Mouse (Mus musculus): Measurements from ENCODE around the gene Gm45716. TPM values are rescaled to one million over a fixed set of nuclear protein-coding genes. Genes with fewer than 3 reads are reported as not detected.
A peak's percentile ranks its signal among the peaks of the same experiment; 100 is the strongest.

Gene Gm45716
- 1 to 10 TPM; 6.1 to 6.5 (median 6.4) TPM for total RNA-seq (2022)

DNA sequence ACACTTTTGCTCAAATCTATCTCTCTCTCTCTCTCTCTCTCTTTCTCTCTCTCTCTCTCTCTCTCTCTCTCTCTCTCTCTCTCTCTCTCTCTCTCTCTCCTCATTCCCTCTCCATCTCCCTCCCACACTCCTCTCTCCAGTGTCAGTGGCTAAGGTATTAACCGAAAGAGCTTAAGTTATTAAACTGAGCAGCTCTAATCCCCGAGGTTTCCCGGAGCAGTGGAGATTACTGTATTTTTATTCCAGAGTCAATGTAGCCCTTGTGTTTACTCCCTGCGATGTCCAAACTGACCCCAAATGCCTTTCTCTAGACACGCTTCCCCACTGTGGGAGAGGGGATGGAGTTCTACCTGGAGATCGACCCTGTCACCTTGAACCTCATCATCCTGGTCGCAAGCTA, at the start of gene Gm45716:
Gm45716 (plus strand) TSS at position 243 of the 400 bp plus-strand sequence.
- DNase-seq (ENCODE audit: low spot score in 2 of 2), result no peak

DNA sequence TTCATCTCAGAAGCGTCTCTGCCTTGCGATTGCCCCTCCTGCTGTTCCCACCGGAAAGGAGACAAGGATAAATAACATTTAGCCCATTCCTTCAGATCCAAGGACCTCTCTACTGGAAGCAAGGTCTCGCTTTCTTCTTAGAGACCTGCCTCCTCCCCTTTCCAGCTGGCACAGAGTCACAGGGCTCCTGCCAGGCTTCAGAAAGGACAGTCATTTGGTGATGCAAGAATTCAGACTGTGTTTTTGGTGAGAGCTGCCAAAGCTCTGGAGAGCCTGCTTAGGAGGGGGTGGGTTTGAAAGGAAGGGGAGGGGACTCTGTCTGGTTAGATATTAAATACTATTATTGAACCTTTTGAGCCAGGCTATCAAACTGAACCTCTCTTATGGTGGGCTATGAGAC, 45.1 kb upstream of the Gm45716 start:
- peak; percentile 48 to 52 for DNase-seq (ENCODE audit: low spot score in 2 of 2)

DNA sequence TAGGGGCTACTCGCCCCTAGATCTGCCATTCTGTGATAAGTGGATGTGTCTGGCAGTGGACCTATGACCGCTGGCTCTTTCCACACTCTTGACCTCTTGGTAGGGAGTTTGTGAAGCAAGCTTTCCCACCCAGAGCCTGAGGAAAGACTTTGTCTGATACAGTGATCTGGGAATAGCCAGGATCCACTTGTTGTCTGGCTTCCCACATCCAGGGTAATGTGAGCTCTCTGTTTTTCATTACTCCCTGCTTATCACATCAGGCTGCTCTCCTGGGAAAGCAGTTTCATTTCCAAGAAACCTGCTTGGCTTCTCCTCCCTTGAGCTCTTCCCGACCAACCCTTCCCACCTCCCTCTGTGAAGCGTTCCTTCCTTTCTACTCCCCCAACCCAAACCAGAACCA, 44.5 kb upstream of the Gm45716 start:
- no peak for DNase-seq (ENCODE audit: low spot score in 2 of 2)

DNA sequence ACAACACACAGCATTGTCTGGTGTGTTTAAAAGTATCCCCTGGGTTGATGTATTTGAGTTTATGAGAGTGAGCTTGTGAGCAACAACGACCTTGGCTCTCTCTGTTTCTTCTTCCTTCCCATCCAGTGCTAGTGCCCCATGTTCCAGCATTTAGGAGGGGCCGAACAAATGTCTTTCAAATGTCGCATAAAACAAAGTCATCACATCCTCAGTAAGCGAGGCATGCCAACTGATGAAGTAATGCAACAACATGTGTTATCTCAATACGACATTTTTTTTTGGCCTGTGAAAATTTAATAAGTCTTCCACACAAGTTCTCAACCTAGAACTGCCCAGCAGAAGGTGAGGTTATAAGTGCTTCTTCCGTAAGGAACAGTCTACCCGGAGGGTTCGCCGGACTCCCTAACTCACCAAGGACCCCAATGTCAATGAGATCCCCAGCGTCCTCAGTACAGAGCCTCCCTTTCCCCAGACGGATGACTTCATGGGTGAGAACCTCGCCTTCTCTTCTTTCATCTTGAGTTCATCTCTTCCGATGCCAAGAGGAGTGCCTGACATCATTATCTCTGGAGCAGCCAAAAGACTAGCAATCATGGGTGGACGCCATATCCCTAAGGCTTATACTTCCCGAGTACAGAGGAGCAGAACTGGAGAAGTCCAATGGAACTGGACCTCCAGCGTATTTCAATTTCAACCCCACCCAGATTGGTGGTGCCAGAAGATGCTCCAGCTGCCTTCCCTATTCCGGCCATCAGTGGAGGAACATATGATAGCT, 41.2 kb upstream of the Gm45716 start:
- DNase-seq (ENCODE audit: low spot score in 2 of 2), result no peak

DNA sequence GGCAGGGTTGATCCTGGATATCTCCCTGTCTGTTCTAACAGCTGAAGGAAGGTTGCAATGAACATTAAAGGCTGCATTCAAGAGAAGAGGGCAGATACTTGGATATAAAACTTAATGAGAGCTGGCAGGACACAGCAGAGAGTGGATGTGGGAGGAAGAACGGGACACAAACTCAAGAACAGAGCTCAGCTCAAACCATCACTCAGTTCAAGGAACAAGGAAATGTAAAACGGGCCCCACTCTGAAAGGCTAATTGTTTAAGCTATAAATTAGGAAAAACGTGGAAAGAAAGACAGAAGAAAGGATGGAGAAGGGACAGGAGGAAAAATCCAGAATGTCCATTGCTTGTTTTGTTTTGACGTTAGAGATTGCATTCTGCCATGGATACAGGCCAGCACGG, 32.4 kb upstream of the Gm45716 start:
- DNase-seq (ENCODE audit: low spot score in 2 of 2), result no peak

DNA sequence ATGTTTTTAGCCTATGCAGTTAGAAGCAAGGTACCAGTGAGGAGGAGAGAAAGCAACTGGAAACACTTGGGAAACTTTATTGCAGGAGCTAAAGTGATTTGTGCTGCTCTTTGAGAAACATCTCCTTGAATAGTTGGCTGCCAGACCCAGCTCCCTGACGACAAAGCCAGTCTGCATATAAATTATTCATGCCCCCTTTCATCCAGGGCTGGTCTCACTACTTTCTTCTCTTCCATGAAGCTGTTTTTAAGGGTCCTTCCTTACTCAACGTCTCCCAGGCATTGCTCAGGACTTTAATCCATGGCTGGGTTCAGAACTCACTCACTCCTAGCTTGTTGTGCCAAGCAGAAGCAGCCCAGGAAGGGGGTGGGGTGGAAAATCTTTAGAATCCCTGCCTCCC, 32.0 kb upstream of the Gm45716 start:
- DNase-seq (ENCODE audit: low spot score in 2 of 2), result no peak

DNA sequence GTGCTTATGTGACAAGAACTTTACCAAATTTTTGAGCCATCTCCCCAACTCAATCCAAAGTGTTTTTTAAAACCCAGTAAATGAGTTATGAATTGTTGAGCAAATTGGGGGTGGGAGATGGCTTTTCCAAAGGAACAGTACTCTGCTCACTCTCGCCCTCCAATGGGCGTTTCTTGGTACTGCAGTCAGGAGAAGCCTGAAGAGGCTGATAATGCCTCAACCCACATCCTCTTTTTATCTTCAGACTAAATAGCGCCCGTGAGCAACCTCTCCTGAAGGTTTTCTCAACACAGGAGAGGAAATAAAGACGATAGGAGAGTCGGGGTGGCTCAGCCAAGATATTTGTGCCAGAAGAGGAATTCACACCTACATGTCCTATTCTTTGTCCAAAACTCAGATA, 19.7 kb upstream of the Gm45716 start:
- DNase-seq (ENCODE audit: low spot score in 2 of 2), result no peak

DNA sequence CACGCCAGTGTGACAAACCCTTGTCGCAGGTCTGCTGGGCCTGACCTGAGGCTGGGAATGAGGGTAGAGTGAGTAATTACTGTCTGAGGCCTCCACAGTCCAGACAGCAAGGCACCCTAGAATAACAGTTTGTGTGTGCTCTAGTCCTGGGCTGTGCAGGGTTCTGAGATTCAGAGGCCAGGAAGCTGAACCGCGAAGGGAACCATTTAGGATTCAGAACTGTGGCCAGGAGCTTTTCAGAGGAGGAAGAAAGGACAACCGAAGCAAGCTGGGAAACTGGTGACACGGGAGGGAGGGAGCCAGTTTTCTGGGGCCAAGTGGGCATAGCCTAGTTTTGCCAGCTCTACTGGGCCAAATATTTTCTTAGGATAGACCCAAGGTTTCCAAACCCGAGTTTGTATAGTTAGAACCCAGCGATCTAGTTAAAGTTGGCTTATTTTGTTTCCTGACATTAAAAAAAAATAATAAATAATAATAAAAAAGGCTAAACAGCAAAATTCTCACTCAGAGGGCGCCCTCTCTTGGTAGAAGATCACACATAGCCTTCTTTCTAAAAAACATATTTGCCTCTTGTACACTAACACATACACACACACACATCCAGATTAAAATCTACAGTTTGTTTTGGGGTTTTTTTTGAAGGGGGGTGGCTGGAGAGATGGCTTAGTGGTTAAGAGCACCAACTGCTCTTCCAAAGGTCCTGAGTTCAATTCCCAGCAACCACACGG, 19.0 kb upstream of the Gm45716 start:
- peak; percentile 37 to 47 for DNase-seq (ENCODE audit: low spot score in 2 of 2)

DNA sequence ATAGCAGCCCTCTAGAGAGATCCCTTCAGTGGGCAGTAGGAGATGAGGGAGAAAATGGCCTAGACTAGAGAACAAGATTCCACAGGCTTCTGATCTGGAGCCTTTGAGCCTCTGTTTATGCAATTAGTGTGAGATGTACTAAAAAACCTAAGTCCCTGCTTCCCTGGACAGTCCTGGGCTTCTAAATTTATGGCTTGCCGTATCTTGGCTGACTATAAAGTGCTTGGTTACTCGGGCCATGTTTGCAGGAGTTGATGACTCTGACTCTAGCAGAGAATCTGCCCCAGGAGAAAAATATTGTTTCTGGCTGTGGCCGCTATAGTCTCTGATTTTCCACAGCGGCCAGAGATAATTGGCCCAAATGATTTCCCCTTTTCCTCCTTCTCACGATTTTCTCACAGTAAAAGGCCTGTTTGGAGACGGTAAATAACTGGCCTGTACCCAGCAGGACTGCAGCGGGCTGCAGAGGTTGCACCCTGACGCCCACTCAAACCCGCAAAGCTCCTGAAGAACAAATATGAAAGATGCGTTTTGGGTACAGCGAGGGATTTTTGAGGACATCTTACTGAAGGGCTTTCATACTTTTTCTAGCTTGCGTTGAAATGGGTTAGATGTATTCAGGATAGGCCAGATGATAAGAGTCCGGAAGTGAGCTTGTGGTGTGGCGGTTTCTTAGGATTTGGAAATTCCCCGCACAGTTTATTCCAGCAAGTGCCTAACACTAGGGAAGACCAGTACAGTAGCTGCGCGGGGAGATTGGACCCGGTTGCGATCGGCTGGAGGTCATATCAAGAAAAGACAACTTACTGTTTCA, 18.1 kb upstream of the Gm45716 start:
- no peak for DNase-seq (ENCODE audit: low spot score in 2 of 2)

DNA sequence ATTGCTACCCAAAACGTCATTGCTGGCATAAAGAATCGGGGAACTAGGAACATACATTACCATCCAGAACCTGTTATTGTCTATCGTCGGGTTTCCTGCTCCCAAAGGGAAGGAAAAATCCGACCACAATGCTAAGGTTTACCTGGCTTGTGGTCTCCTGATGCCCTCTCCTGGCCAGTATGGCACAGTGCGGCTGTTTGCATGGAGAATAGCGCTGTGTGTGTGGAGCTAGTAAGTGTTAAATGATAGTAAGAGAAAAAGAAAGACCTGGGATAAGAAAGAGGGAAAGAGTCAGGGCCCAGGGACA, 17.5 kb upstream of the Gm45716 start:
- DNase-seq (ENCODE audit: low spot score in 2 of 2), result peak in 1 of 2 experiments; percentile 58

DNA sequence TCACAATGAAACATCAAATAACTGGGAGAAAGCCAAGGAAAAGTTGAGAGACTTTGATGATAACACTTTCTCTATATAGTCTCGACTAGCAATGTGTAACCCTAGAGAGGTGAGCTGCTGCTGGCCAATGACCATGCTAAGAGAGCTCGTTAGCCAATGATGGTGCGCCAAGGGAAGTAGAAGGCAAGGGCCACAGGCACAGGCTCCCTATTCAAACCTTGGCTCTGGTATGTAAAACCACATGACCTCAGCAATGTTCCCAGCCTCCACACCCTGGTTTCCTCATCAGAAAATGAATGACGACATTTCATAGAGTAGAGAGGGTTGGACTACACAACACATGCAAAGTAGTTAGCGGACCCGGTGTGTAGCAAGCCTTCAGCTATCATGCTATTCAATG, 15.2 kb upstream of the Gm45716 start:
- DNase-seq (ENCODE audit: low spot score in 2 of 2), result no peak

DNA sequence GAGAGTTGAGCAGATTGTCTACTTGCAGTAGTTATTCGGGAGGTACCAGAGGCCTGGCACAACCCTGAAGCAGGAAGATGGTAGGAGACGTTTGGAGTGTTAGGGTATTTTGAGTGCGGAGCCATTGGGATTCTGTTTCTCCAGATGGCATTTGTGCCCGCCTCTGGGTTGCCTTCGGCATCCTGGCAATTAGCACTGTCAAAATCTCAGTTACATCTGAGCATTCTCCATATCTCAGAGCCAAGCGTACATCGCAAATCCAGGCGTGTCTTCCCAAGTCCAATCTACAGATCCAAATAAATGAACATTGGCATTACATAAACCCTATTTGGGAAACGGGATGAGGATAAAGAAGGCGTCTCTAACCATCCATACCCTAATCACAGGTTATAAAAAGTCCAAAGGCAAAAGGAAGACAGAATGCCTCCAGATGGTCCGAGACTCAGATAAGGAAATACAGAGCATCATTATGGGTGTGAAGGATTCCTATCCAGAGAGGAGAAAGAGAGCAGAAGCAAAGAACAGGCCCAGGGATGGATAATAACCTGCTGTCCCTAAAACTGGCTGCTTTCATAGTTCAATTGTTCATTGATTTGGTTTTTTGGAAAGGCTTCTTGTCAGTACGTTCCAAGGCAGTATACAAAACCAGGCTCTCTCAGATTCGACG, 11.7 kb upstream of the Gm45716 start:
- peak; percentile 52 to 75 for DNase-seq (ENCODE audit: low spot score in 2 of 2)

DNA sequence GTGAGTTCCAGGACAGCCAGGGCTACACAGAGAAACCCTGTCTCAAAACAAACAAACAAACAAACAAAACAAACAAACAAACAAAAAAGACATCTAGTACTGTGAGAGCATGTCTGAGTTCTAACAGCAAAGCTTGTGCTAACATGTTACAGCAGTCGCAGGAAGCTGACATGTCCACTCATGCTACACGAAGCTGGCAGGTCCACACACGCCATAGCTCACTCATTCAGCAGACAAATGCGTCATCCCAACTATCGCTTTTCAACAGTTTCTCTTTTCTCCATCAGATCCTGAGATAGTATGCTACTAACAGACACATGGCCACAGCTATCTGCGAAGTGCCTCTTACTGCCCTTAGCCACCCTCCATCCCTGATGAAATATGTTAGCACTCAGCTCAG, 10.1 kb upstream of the Gm45716 start:
- no peak for DNase-seq (ENCODE audit: low spot score in 2 of 2)

DNA sequence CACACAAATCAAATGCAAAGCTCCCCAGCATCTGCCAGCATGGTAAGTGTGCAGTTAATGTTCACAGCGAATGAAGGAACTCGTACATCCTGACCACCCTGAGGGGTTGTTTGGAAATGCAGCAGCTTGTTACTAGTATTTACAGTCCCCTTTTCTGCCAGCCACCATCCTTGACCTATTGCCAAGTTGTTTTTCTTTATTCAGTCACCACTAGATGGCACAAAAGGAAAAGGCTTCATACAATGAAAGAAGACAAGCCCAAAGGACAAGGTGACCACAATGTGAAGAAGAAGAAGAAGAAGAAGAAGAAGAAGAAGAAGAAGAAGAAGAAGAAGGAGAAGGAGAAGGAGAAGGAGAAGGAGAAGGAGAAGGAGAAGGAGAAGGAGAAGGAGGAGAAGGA, 4.1 kb upstream of the Gm45716 start:
- DNase-seq (ENCODE audit: low spot score in 2 of 2), result no peak

DNA sequence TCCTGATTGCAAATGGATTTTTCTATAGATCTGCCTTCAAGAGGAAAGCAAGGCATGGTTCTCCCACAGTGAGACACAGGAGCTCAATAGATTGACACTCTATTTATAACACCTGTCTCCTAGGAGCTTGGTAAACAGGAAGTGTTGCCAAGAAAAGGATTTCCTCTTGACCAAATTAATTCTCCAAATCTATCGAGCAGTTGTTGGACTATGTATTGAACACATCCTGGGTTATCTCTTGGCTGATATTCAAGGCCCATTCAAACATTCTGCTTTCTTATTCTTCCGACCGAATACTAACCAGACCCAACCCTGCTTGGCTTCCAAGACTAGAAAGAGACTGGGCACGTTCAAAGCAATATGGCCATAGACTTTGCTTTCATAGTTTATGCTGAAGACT, 2.7 kb upstream of the Gm45716 start:
- DNase-seq (ENCODE audit: low spot score in 2 of 2), result no peak

DNA sequence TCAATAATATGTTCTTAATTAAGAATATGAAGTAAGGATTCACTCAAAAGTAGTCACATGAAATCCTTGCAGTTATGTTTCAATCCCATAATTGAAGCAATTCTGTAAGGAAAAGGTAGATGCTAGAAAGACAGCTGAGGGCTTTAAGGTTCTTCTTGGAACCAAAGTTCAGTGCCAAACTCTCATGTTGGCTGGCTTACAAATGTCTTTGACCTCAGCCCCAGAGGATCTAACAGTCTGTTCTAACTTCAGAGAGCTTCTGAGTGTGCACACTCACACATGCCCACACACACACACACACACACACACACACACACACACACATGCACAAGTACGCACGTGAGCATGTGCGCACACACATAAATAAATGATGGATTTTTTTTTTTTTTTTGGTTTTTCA, 2.7 kb downstream of the Gm45716 start:
- no peak for DNase-seq (ENCODE audit: low spot score in 2 of 2)

DNA sequence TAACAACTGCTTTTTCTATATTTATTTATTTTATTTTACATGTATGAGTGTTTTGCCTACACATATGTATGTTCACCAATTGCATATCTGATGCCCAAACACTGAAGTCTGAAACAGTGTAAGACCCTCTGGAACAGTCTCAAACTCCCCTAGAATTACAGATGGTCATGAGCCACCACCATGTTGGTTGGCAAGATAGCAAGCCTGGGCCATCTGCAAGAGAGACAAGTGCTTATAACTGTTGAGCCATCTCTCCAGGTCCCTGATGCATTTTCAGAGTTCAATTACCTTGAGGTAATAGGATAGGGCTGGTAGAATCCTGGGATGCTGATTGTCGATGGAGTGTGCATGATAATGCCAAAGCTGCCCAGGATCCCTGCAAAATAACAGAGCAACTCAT, 7.5 kb downstream of the Gm45716 start:
- DNase-seq (ENCODE audit: low spot score in 2 of 2), result no peak

DNA sequence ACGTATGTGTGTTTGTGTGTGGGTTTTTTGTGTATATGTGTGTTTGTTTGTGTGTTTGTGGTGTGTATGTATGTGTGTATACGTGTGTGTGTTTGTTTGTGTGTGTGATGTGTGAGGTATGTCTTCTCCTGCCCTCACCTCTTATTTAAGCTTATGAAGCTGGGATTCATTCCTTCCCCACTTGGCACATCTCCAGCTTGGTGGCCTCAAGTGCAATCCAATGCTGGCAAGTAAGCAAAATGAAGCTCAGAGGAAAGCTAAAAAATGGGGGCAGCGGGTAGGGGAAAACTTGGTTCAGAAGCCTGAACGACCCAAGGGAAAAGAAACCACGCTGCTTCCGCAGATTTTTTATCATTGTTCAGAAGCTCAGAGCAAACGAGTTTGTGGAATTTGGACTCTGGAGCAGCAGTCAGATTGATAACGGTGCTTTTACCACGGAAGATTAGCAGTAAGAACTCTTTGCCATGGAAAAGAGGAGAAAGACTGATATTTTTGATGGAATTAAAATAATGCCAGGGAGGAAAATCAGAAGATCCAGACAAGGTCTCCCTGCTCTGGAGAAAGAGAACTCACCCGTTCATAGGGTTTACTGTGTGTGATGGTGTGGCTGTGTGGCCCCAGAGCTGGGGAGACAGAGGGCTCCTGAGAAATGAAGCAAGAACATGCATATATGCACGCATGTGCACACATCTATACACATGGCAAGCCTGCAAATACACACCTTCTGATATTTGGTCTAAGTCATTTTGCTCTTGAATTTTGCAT, 8.5 kb downstream of the Gm45716 start:
- no peak for DNase-seq (ENCODE audit: low spot score in 2 of 2)

DNA sequence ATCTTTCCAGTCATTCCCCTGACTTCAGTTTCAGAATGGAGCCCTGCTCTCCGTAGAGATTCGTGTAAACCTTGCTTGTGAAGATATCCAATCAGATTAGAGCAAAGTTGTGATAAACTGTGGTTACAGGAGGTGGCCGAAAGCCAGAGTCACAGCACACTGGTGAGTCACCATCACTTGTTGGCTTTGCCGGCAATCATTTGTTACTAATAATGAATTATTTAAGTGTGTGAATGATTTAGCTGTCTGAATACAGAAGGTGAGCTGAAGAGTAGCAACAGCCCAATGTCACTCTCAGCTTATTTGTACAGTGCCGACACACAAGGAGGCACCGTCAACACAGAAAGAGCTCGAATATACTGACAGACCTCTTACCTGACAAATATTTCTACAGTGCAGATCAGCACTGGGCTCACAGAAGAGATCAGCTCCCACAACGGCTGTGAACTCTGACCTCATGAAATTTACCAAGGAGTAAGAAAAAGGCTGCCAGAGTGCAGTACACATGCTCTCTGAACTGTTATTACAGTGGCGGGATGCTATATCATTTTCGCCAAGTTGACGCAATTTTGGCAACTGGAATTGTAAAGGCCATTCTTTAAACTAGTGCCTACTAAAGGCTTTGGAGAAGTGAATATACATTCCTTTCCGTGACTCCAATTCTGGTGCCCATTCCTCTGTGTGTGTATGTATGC, 9.2 kb downstream of the Gm45716 start:
- no peak for DNase-seq (ENCODE audit: low spot score in 2 of 2)

DNA sequence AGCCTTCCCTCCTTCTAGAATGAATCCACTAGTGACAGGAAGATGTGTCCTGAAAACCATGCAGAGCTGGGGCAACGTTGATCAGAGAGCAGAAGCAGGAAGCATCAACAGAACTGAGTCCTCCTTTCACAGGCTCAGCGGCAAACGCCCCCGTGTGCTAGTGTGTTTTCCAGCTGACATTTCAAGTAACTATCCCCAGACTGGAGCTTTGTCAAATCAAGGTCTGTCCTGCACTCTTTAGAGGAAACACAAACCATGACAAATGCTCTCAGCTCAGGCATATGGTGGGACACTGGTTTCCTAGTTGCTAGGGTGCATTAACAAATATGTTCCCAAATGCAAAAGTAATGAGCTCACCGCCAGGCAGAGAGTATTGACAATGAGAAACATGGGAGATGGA, 10.6 kb downstream of the Gm45716 start:
- DNase-seq (ENCODE audit: low spot score in 2 of 2), result peak; percentile 68 to 77
